ENCODE assay signal across 23 mouse cellular contexts in the genomic region with DNA sequence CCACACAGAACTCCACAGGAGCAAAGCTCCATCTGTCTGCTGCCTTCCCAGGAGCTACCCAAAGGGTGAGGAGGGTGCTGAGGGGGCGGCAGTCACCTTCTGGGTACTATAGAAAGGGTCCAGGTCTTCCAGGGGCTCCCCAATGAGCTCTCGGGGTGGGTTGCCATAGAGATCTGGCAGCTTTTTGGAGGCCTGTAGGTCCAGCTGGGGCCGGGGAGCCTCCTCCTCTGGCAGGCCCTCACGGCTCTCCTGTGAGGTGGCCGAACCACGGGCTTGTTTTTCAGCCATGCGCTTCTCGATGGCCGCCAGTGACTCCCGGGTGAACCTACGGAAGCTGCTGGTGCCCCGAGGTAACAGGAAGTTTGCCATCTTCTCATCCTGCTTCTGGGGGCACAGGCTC. TPM values are rescaled to one million over a fixed set of nuclear protein-coding genes. Genes with fewer than 3 reads are reported as not detected.
DNase-seq lines count a peak whose midpoint lies in the region; ATAC-seq and TF ChIP-seq lines count a peak whose summit lies in the region.
"Had no signal": no experiment of that assay in that cellular context is flagged by ENCODE, and none has a peak within 500 bp of the region (broad histone marks: within the 10 kb centered on the region; RNA-seq: fewer than 3 reads in every experiment).

No protein-coding gene starts in this region.

- H3K4me2 ChIP-seq in forebrain, postnatal 0 days (ENCODE audit: low read depth): no peak overlapping the region
- H3K4me2 ChIP-seq in hindbrain, embryonic 14.5 days (replicated peaks): no peak overlapping the region
- H3K4me2 ChIP-seq in stomach, postnatal 0 days (replicated peaks; ENCODE audit: low read depth): no peak overlapping the region
- H3K4me2 ChIP-seq: embryonic facial prominence, embryonic 13.5 days; forebrain, embryonic 13.5 days; heart, embryonic 13.5 days; intestine, embryonic 15.5 days; kidney, embryonic 15.5 days had no signal

- no peak for TF ChIP-seq EP300 in stomach, postnatal 0 days (optimal IDR thresholded peaks at IDR 0.05)

- H3K27ac ChIP-seq in forebrain, embryonic 10.5 days: peak overlapping the region; percentile 65
- H3K27ac ChIP-seq in forebrain, postnatal 0 days (ENCODE audit: low read depth, low read length): no peak overlapping the region
- peak overlapping the region; percentile 43; the same call in 1 of the 2 replicates for H3K27ac ChIP-seq in hindbrain, embryonic 10.5 days
- H3K27ac ChIP-seq in hindbrain, embryonic 14.5 days: no peak overlapping the region
- H3K27ac ChIP-seq in stomach, postnatal 0 days (replicated peaks): no peak overlapping the region
- H3K27ac ChIP-seq: embryonic facial prominence, embryonic 13.5 days; forebrain, embryonic 13.5 days; gastrocnemius, adult 2 months; heart, embryonic 13.5 days; intestine, embryonic 15.5 days; kidney, embryonic 15.5 days had no signal

- TF ChIP-seq CTCF in forebrain, postnatal 0 days (IDR thresholded peaks at IDR 0.05; ENCODE audit: low read depth): no peak
- no peak for TF ChIP-seq CTCF in E14TG2a.4 (conservative IDR thresholded peaks at IDR 0.05; ENCODE audit: low read length)
- TF ChIP-seq CTCF in stomach, postnatal 0 days (IDR thresholded peaks at IDR 0.05; ENCODE audit: low read depth): no peak

- H3K27me3 ChIP-seq in forebrain, embryonic 10.5 days (ENCODE audit: poor library complexity, severe bottlenecking): peaks cover 93% of the 10 kb centered on the region
- no peaks in the 10 kb centered on the region; the same call in 1 of the 2 replicates for H3K27me3 ChIP-seq in forebrain, postnatal 0 days (ENCODE audit: insufficient read depth, low read length)
- H3K27me3 ChIP-seq in hindbrain, embryonic 10.5 days (ENCODE audit: insufficient read depth, poor library complexity, severe bottlenecking): peaks cover 98% of the 10 kb centered on the region
- peaks cover 78% of the 10 kb centered on the region for H3K27me3 ChIP-seq in hindbrain, embryonic 14.5 days (ENCODE audit: control insufficient read depth, insufficient read depth, low read length)
- H3K27me3 ChIP-seq in E14TG2a.4 (ENCODE audit: insufficient read depth, low read length): peaks cover 80% of the 10 kb centered on the region
- H3K27me3 ChIP-seq in stomach, postnatal 0 days (ENCODE audit: control insufficient read depth, insufficient read depth, low read length): no peaks in the 10 kb centered on the region
- H3K27me3 ChIP-seq: intestine, embryonic 15.5 days; Patski had no signal

- H3K4me1 ChIP-seq in forebrain, embryonic 10.5 days: peaks cover 78% of the 10 kb centered on the region
- H3K4me1 ChIP-seq in forebrain, postnatal 0 days (ENCODE audit: insufficient read depth): no peaks in the 10 kb centered on the region
- H3K4me1 ChIP-seq in hindbrain, embryonic 10.5 days (replicated peaks): peaks cover 58% of the 10 kb centered on the region
- peaks cover 14% of the 10 kb centered on the region; the same call in 1 of the 2 replicates for H3K4me1 ChIP-seq in hindbrain, embryonic 14.5 days (replicated peaks; ENCODE audit: control insufficient read depth, insufficient read depth, low read length)
- peaks cover 62% of the 10 kb centered on the region for H3K4me1 ChIP-seq in E14TG2a.4 (replicated peaks; ENCODE audit: low read depth, low read length)
- no peaks in the 10 kb centered on the region for H3K4me1 ChIP-seq in stomach, postnatal 0 days (replicated peaks; ENCODE audit: control insufficient read depth, insufficient read depth)

- 78% methylated on average over 12 of the region's 12 CpGs for WGBS in forebrain, embryonic 10.5 days
- 52% methylated on average over 12 of the region's 12 CpGs for WGBS in forebrain, postnatal 0 days
- WGBS in hindbrain, embryonic 10.5 days: 73% methylated on average over 12 of the region's 12 CpGs
- WGBS in hindbrain, embryonic 14.5 days: 53% methylated on average over 12 of the region's 12 CpGs
- 75% methylated on average over 12 of the region's 12 CpGs for WGBS in stomach, postnatal 0 days

- no peak overlapping the region for H3K4me3 ChIP-seq in forebrain, embryonic 10.5 days
- no peak overlapping the region for H3K4me3 ChIP-seq in forebrain, postnatal 0 days (ENCODE audit: low read depth, low read length)
- no peak overlapping the region for H3K4me3 ChIP-seq in hindbrain, embryonic 10.5 days
- H3K4me3 ChIP-seq in hindbrain, embryonic 14.5 days (replicated peaks; ENCODE audit: low read length): no peak overlapping the region
- peak overlapping the region; percentile 4; the same call in 1 of the 2 replicates for H3K4me3 ChIP-seq in E14TG2a.4 (replicated peaks; ENCODE audit: low read length)
- H3K4me3 ChIP-seq in stomach, postnatal 0 days (ENCODE audit: low read depth, low read length): no peak overlapping the region
- H3K4me3 ChIP-seq: embryonic facial prominence, embryonic 13.5 days; erythroblast, embryonic 14.5 days; forebrain, embryonic 13.5 days; gastrocnemius, adult 2 months; heart, embryonic 13.5 days; intestine, embryonic 15.5 days; kidney, embryonic 15.5 days had no signal

- DNase-seq in forebrain, embryonic 10.5 days (ENCODE audit: extremely low spot score, low spot score): no peak
- no peak for DNase-seq in forebrain, postnatal 0 days
- DNase-seq in hindbrain, embryonic 10.5 days (ENCODE audit: low spot score): no peak
- no peak for DNase-seq in hindbrain, embryonic 14.5 days (ENCODE audit: low spot score)
- DNase-seq in 3134 (ENCODE audit: extremely low read depth, insufficient read length, low spot score): peak; percentile 64
- no peak for DNase-seq in stomach, postnatal 0 days (ENCODE audit: low spot score)
- DNase-seq in lung, postnatal 25 days (ENCODE audit: low spot score): no peak
- DNase-seq: cerebellum, adult 11 months; cerebellum, adult 8-10 months; heart, postnatal 36 days; kidney, adult 11 months; kidney, adult 8-10 months had no signal

- H3K9me3 ChIP-seq in forebrain, embryonic 10.5 days: 0 out of 2 replicates have a peak, but pooled peaks cover 1% of the 10 kb centered on the region
- no peaks in the 10 kb centered on the region for H3K9me3 ChIP-seq in forebrain, postnatal 0 days (ENCODE audit: low read length)
- no peaks in the 10 kb centered on the region for H3K9me3 ChIP-seq in hindbrain, embryonic 10.5 days
- no peaks in the 10 kb centered on the region for H3K9me3 ChIP-seq in hindbrain, embryonic 14.5 days (ENCODE audit: control insufficient read depth, low read length)
- 0 out of 2 replicates have a peak, but pooled peaks cover under 1% of the 10 kb centered on the region for H3K9me3 ChIP-seq in E14TG2a.4 (ENCODE audit: low read length)
- H3K9me3 ChIP-seq in stomach, postnatal 0 days (ENCODE audit: control insufficient read depth, low read length): no peaks in the 10 kb centered on the region
- H3K9me3 ChIP-seq: embryonic facial prominence, embryonic 13.5 days; forebrain, embryonic 13.5 days; heart, embryonic 13.5 days; intestine, embryonic 15.5 days; kidney, embryonic 15.5 days had no signal

- no peaks in the 10 kb centered on the region for H3K36me3 ChIP-seq in forebrain, embryonic 10.5 days (replicated peaks)
- no peaks in the 10 kb centered on the region for H3K36me3 ChIP-seq in forebrain, postnatal 0 days (ENCODE audit: insufficient read depth)
- no peaks in the 10 kb centered on the region for H3K36me3 ChIP-seq in hindbrain, embryonic 10.5 days
- no peaks in the 10 kb centered on the region for H3K36me3 ChIP-seq in hindbrain, embryonic 14.5 days (replicated peaks; ENCODE audit: control insufficient read depth, insufficient read depth)
- no peaks in the 10 kb centered on the region for H3K36me3 ChIP-seq in E14TG2a.4 (ENCODE audit: insufficient read depth, low read length)
- H3K36me3 ChIP-seq in stomach, postnatal 0 days (ENCODE audit: control insufficient read depth, insufficient read depth, low read length): no peaks in the 10 kb centered on the region
- H3K36me3 ChIP-seq: embryonic facial prominence, embryonic 13.5 days; G1E; heart, embryonic 13.5 days; intestine, embryonic 15.5 days; kidney, embryonic 15.5 days had no signal

- no peak for ATAC-seq in forebrain, postnatal 0 days
- no peak; the same call in 1 of the 2 replicates for ATAC-seq in hindbrain, embryonic 14.5 days (ENCODE audit: low FRiP score)
- ATAC-seq in stomach, postnatal 0 days (ENCODE audit: low FRiP score, low TSS enrichment): no peak
- ATAC-seq: forebrain, embryonic 16.5 days; intestine, embryonic 15.5 days; Patski had no signal

- no peak overlapping the region for H3K9ac ChIP-seq in forebrain, postnatal 0 days
- no peak overlapping the region for H3K9ac ChIP-seq in hindbrain, embryonic 14.5 days
- no peak overlapping the region for H3K9ac ChIP-seq in stomach, postnatal 0 days (ENCODE audit: low read length)
- H3K9ac ChIP-seq: embryonic facial prominence, embryonic 13.5 days; intestine, embryonic 15.5 days; kidney, embryonic 15.5 days had no signal

RNA-seq across cellular contexts. Expression of a gene that starts 16.6 kb away (rescaled TPM):
- polyA plus RNA-seq in forebrain, embryonic 10.5 days (2016; fragmentation: Nextera tagmentation; extraction: Ambion mirVana): 2.9 and 3.6 TPM in 2 replicates
- total RNA-seq in forebrain, postnatal 0 days (2014; rRNA removed): 3.4 and 8.2 TPM in 2 replicates
- polyA plus RNA-seq in forebrain, postnatal 0 days (2015; fragmentation: Nextera tagmentation; extraction: Ambion mirVana): 0.40 and 0.77 TPM in 2 replicates
- 0.55 and 0.93 TPM in 2 replicates for polyA plus RNA-seq in hindbrain, embryonic 10.5 days (2016; fragmentation: Nextera tagmentation; extraction: Ambion mirVana)
- 0.12 and 0.20 TPM in 2 replicates for polyA plus RNA-seq in hindbrain, embryonic 14.5 days (2014; fragmentation: Nextera tagmentation; extraction: Ambion mirVana)
- 0.10 and 0.18 TPM in 2 replicates for polyA plus RNA-seq in stomach, postnatal 0 days (2015; fragmentation: Nextera tagmentation; extraction: Ambion mirVana)
- polyA plus RNA-seq: erythroblast, embryonic 14.5 days; G1E had no signal

Comparison
In these comparisons a context has a peak if more than half of its experiments do, and no peak if none do; other contexts are left out.
1. H3K27ac ChIP-seq: peak in forebrain, embryonic 10.5 days (single experiment) and hindbrain, embryonic 10.5 days (single experiment); none in forebrain, postnatal 0 days (single experiment), hindbrain, embryonic 14.5 days (single experiment) and stomach, postnatal 0 days (single experiment).